Mouse (Mus musculus) adrenal gland, adult (tissue): ENCODE results near the gene Ptges3l.
"Not testable (repeated sequence)": the region's sequence is repeated elsewhere in the genome, so short reads cannot be mapped to it uniquely, and the experiment has no call there.

Source experiments
- DNase-seq, 2 experiments: peaks; one replicate each; pipeline ENCODE4 v3.0.0; 2022 to 2023; ENCODE audit warnings: low spot score in 1 of 2; ENCODE audit not compliant: inconsistent age in 2 of 2

The Ptges3l gene

GRCm38 (mm10) chr11:101424105-101424851 is 855 bp downstream of the Ptges3l start, which contains the start of gene Gm27029:
Gene Gm27029, minus strand, starts transcription at chr11:101424796.
- no peak for DNase-seq

GRCm38 (mm10) chr11:101420148-101420547 is 5.0 kb downstream of the Ptges3l start:
- DNase-seq, result no peak

GRCm38 (mm10) chr11:101419610-101420009 is 5.5 kb downstream of the Ptges3l start:
- DNase-seq, result no peak

- DNase-seq, result no peak
Observed at GRCm38 (mm10) chr11:101418991-101419390, 6.1 kb downstream of the Ptges3l start.

- peak; percentile 89 to 97 for DNase-seq
Observed at GRCm38 (mm10) chr11:101417101-101417855, 7.9 kb downstream of the Ptges3l start, which contains the start of gene Aarsd1. Gene Aarsd1, minus strand, starts transcription at chr11:101417615.

- peak in 1 of 2 experiments; percentile 54 for DNase-seq
Observed at GRCm38 (mm10) chr11:101416433-101417100, 8.6 kb downstream of the Ptges3l start.

GRCm38 (mm10) chr11:101415306-101415705 is 9.8 kb downstream of the Ptges3l start:
- DNase-seq, result peak in 1 of 2 experiments; percentile 67

GRCm38 (mm10) chr11:101395110-101395509 is 30.0 kb downstream of the Ptges3l start:
- DNase-seq, result peak; percentile 78 to 90

GRCm38 (mm10) chr11:101381817-101382216 is 43.3 kb downstream of the Ptges3l start:
- no peak for DNase-seq

- DNase-seq, result peak in 1 of 2 experiments; percentile 48
Observed at GRCm38 (mm10) chr11:101378926-101379325, 46.2 kb downstream of the Ptges3l start.

- not testable (repeated sequence) for DNase-seq
Observed at GRCm38 (mm10) chr11:101378196-101378595, 46.9 kb downstream of the Ptges3l start.

- no peak for DNase-seq
Observed at GRCm38 (mm10) chr11:101374421-101374938, 50.7 kb downstream of the Ptges3l start.

GRCm38 (mm10) chr11:101370141-101370540 is 55.0 kb downstream of the Ptges3l start:
- DNase-seq, result no peak
